Mouse (Mus musculus) brain, adult 2 months (tissue): Measurements from ENCODE around the gene Smap1.
A peak's percentile ranks its signal among the peaks of the same experiment; 100 is the strongest.
"Not testable (repeated sequence)": the region's sequence is repeated elsewhere in the genome, so short reads cannot be mapped to it uniquely, and the experiment has no call there.

Experiments used
- DNase-seq: peaks from one replicate; pipeline ENCODE4 v3.0.0; 2011; ENCODE audit warnings: low read depth, low spot score

Gene Smap1

GRCm38 (mm10) chr1:23921711-23922529 is at the start of gene Smap1:
Gene Smap1 (minus strand): TSS chr1:23922317.
- DNase-seq = peak; percentile 94

GRCm38 (mm10) chr1:23971159-23971558 is 49.0 kb upstream of the Smap1 start:
- DNase-seq = not testable (repeated sequence)

- no peak for DNase-seq
Observed at GRCm38 (mm10) chr1:23968027-23968725, 46.1 kb upstream of the Smap1 start.

GRCm38 (mm10) chr1:23966226-23966625 is 44.1 kb upstream of the Smap1 start:
- no peak for DNase-seq

- no peak for DNase-seq
Observed at GRCm38 (mm10) chr1:23959415-23959732, 37.3 kb upstream of the Smap1 start.

- peak; percentile 31 for DNase-seq
Observed at GRCm38 (mm10) chr1:23958668-23959414, 36.7 kb upstream of the Smap1 start.

- no peak for DNase-seq
Observed at GRCm38 (mm10) chr1:23958101-23958500, 36.0 kb upstream of the Smap1 start.

- no peak for DNase-seq
Observed at GRCm38 (mm10) chr1:23955539-23955938, 33.4 kb upstream of the Smap1 start.

- DNase-seq = peak; percentile 85
Observed at GRCm38 (mm10) chr1:23953921-23954320, 31.8 kb upstream of the Smap1 start.

GRCm38 (mm10) chr1:23948778-23949699 is 26.9 kb upstream of the Smap1 start:
- peak; percentile 31 for DNase-seq

GRCm38 (mm10) chr1:23948290-23948689 is 26.2 kb upstream of the Smap1 start:
- peak; percentile 79 for DNase-seq

GRCm38 (mm10) chr1:23944076-23944475 is 22.0 kb upstream of the Smap1 start:
- no peak for DNase-seq

GRCm38 (mm10) chr1:23943146-23943940 is 21.2 kb upstream of the Smap1 start:
- peak; percentile 70 for DNase-seq

- no peak for DNase-seq
Observed at GRCm38 (mm10) chr1:23935408-23935762, 13.3 kb upstream of the Smap1 start.

GRCm38 (mm10) chr1:23934669-23935407 is 12.7 kb upstream of the Smap1 start:
- DNase-seq = peak; percentile 91

- DNase-seq = peak; percentile 64
Observed at GRCm38 (mm10) chr1:23929410-23929809, 7.3 kb upstream of the Smap1 start.

GRCm38 (mm10) chr1:23928371-23928770 is 6.3 kb upstream of the Smap1 start:
- DNase-seq = peak; percentile 63

- DNase-seq = no peak
Observed at GRCm38 (mm10) chr1:23923779-23924708, 1.9 kb upstream of the Smap1 start.

GRCm38 (mm10) chr1:23922530-23922884 is 390 bp upstream of the Smap1 start:
- no peak for DNase-seq
